ENCODE assay signal across 31 mouse cellular contexts in genomic region chr4:62682371-62682770, GRCm38 (mm10).
A peak's percentile ranks its signal among the peaks of the same experiment; 100 is the strongest.
DNase-seq lines count a peak whose midpoint lies in the region; ATAC-seq and TF ChIP-seq lines count a peak whose summit lies in the region.
"Had no signal": no experiment of that assay in that cellular context is flagged by ENCODE, and none has a peak within 500 bp of the region (broad histone marks: within the 10 kb centered on the region; RNA-seq: fewer than 3 reads in every experiment).

No protein-coding gene starts in this region.

- TF ChIP-seq CTCF in gastrocnemius, adult 2 months (IDR thresholded peaks at IDR 0.05) = no peak

- no peaks in the 10 kb centered on the region for H3K9me3 ChIP-seq in hindbrain, embryonic 15.5 days
- H3K9me3 ChIP-seq in hindbrain, embryonic 13.5 days = no peaks in the 10 kb centered on the region
- H3K9me3 ChIP-seq: embryonic facial prominence, embryonic 13.5 days; heart, embryonic 15.5 days; kidney, embryonic 15.5 days; limb, embryonic 13.5 days; lung, embryonic 15.5 days; stomach, embryonic 15.5 days had no signal

- H3K27ac ChIP-seq in gastrocnemius, adult 2 months = peak overlapping the region; percentile 21
- no peak overlapping the region for H3K27ac ChIP-seq in hindbrain, embryonic 15.5 days (replicated peaks)
- no peak overlapping the region for H3K27ac ChIP-seq in hindbrain, embryonic 13.5 days
- H3K27ac ChIP-seq: embryonic facial prominence, embryonic 13.5 days; heart, adult 2 months; heart, embryonic 15.5 days; kidney, embryonic 15.5 days; layer of hippocampus, adult 2 months; left cerebral cortex, adult 2 months; limb, embryonic 13.5 days; lung, embryonic 15.5 days; stomach, embryonic 15.5 days had no signal

- DNase-seq in cerebellum, adult 11-12 months = peak; percentile 59
- DNase-seq in gastrocnemius, adult 2 months = no peak
- no peak for DNase-seq in gastrocnemius, postnatal 14 days
- DNase-seq in frontal cortex, postnatal 10 days (ENCODE audit: low spot score in 2 of 2) = no peak
- DNase-seq: embryo, embryonic 11 days; forebrain, postnatal 0 days; gastrocnemius, postnatal 25 days; heart, adult 2 months; heart, postnatal 36 days; kidney, adult 18-20 months; kidney, postnatal 36 days; lung, postnatal 36 days; right cerebral cortex, postnatal 25 days; thymus, adult 18-20 months; thymus, postnatal 25 days had no signal

- no peak overlapping the region for H3K4me3 ChIP-seq in gastrocnemius, adult 2 months
- no peak overlapping the region for H3K4me3 ChIP-seq in hindbrain, embryonic 15.5 days
- no peak overlapping the region for H3K4me3 ChIP-seq in hindbrain, embryonic 13.5 days
- H3K4me3 ChIP-seq: embryonic facial prominence, embryonic 13.5 days; heart, adult 2 months; heart, embryonic 15.5 days; kidney, embryonic 15.5 days; layer of hippocampus, adult 2 months; left cerebral cortex, adult 2 months; limb, embryonic 13.5 days; lung, embryonic 15.5 days; stomach, embryonic 15.5 days had no signal

- no peak overlapping the region for H3K9ac ChIP-seq in hindbrain, embryonic 15.5 days
- H3K9ac ChIP-seq in hindbrain, embryonic 13.5 days = no peak overlapping the region
- H3K9ac ChIP-seq: embryonic facial prominence, embryonic 13.5 days; forebrain, postnatal 0 days; heart, embryonic 15.5 days; kidney, embryonic 15.5 days; lung, embryonic 15.5 days; stomach, embryonic 15.5 days had no signal

- intact Hi-C loops in gastrocnemius, adult 2 months (cut with DNase I) = no loop called here
- intact Hi-C loops in gastrocnemius, postnatal 14 days (cut with DNase I; ENCODE audit: low total_unique reads) = no loop called here

- H3K4me1 ChIP-seq in hindbrain, embryonic 15.5 days (replicated peaks) = peaks cover 38% of the 10 kb centered on the region
- H3K4me1 ChIP-seq in hindbrain, embryonic 13.5 days (replicated peaks) = peaks cover 74% of the 10 kb centered on the region

- ATAC-seq in cerebellum, adult (ENCODE audit: insufficient number of reproducible peaks, low FRiP score, low TSS enrichment) = no peak
- ATAC-seq in hindbrain, embryonic 15.5 days (ENCODE audit: low FRiP score, low read depth) = peak; percentile 25; the same call in 1 of the 2 replicates
- ATAC-seq in hindbrain, embryonic 13.5 days (ENCODE audit: low FRiP score) = no peak
- ATAC-seq: forebrain, postnatal 0 days; hindbrain, embryonic 16.5 days; midbrain, embryonic 16.5 days; Patski had no signal

- H3K27me3 ChIP-seq in hindbrain, embryonic 15.5 days = no peaks in the 10 kb centered on the region
- no peaks in the 10 kb centered on the region for H3K27me3 ChIP-seq in hindbrain, embryonic 13.5 days
- H3K27me3 ChIP-seq: embryonic facial prominence, embryonic 13.5 days; kidney, embryonic 15.5 days; limb, embryonic 13.5 days; lung, embryonic 15.5 days; Patski; stomach, embryonic 15.5 days had no signal

- H3K36me3 ChIP-seq in hindbrain, embryonic 15.5 days = no peaks in the 10 kb centered on the region
- H3K36me3 ChIP-seq in hindbrain, embryonic 13.5 days = peaks cover 20% of the 10 kb centered on the region
- H3K36me3 ChIP-seq: stomach, embryonic 15.5 days had no signal

- H3K4me2 ChIP-seq in hindbrain, embryonic 15.5 days = no peak overlapping the region
- H3K4me2 ChIP-seq in hindbrain, embryonic 13.5 days = no peak overlapping the region
- H3K4me2 ChIP-seq: embryonic facial prominence, embryonic 13.5 days; heart, embryonic 15.5 days; kidney, embryonic 15.5 days; limb, embryonic 13.5 days; liver, embryonic 11.5 days; lung, embryonic 15.5 days; midbrain, embryonic 11.5 days; stomach, embryonic 15.5 days had no signal

- WGBS in hindbrain, embryonic 15.5 days = 89% methylated on average over 8 of the region's 8 CpGs
- 91% methylated on average over 8 of the region's 8 CpGs for WGBS in hindbrain, embryonic 13.5 days
